Mouse (Mus musculus) stomach, adult 2 months (tissue): Measurements from ENCODE around the gene Krit1. TPM values are rescaled to one million over a fixed set of nuclear protein-coding genes. Genes with fewer than 3 reads are reported as not detected.

Source experiments
- polyA plus RNA-seq: library from polyadenylated mRNA; depleted of rRNA; stranded (reverse); fragments of >200 nt; gene quantifications from 2 replicates; pipeline ENCODE4 v1.2.3, GENCODE M21; 2012; rRNA removed

The Krit1 gene
- polyA plus RNA-seq = 0.35 and 0.92 TPM in 2 replicates

GRCm38 (mm10) chr5:3802433-3803291 lies at the start of gene Krit1, which contains the start of gene Ankib1:
TSS of gene Krit1 (plus strand) at chr5:3803184.
TSS of gene Ankib1 (minus strand) at chr5:3802925.

DNA sequence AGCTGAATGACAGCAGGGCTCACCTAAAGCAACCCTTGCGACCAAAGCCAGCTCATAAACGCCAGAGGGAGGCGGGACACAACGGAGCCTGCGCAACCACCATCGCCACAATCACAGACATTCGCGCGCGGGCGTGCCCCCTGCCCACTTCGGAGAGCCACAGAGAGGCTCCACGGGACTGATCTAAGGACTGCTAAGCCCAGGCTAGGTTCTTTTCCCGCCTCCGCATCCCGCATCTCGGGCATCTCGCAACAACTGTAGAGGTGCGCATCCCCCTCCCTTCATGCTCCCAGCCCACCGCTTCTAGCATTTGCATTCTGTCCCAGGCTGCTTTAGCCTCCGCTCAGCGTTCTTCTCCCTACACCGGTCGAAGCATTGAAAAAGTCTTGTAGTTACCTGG lies 42.0 kb downstream of the Krit1 start, which contains the start of gene Lrrd1:
TSS of gene Lrrd1 (plus strand) at position 148 of the 400 bp plus-strand sequence.

GRCm38 (mm10) chr5:3893459-3894293 lies 90.7 kb downstream of the Krit1 start, which contains the start of gene Mterf1a:
TSS of gene Mterf1a (minus strand) at chr5:3893933.

Other genes with a start within 250 kb of the Krit1 start
- 0.23 and 0.47 TPM in 2 replicates for gene 1700109H08Rik, start 231.6 kb upstream of the Krit1 start, polyA plus RNA-seq
- gene Pex1, start 207.1 kb upstream of the Krit1 start, polyA plus RNA-seq = 1.3 and 3.9 TPM in 2 replicates
- gene Rbm48, start 206.6 kb upstream of the Krit1 start, polyA plus RNA-seq = 0.70 and 0.90 TPM in 2 replicates
- not detected in 2 replicates for gene Tmbim7, start 152.0 kb upstream of the Krit1 start, polyA plus RNA-seq
- 16.5 and 30.6 TPM in 2 replicates for gene Gatad1, start 146.0 kb upstream of the Krit1 start, polyA plus RNA-seq
- gene Ankib1, start 259 bp upstream of the Krit1 start, polyA plus RNA-seq = 2.0 and 2.7 TPM in 2 replicates
- 0.02 and 0.10 TPM in 2 replicates for gene Lrrd1, start 42.0 kb downstream of the Krit1 start, polyA plus RNA-seq
- gene Mterf1a, start 90.7 kb downstream of the Krit1 start, polyA plus RNA-seq = 0.03 and 0.19 TPM in 2 replicates
- gene Akap9, start 124.9 kb downstream of the Krit1 start, polyA plus RNA-seq = 2.1 and 2.3 TPM in 2 replicates